Mouse (Mus musculus): ENCODE data around the gene Cldn22. TPM values are rescaled to one million over a fixed set of nuclear protein-coding genes. Genes with fewer than 3 reads are reported as not detected.

Cldn22 gene
- polyA plus RNA-seq, 1 experiment from 2014 or later, result not detected

GRCm38 (mm10) chr8:47872361-47873107, 48.3 kb downstream of the Cldn22 start:
- 48% methylated on average over 13 of the region's 13 CpGs for WGBS
- H3K36me3 ChIP-seq (ENCODE audit: control insufficient read depth, insufficient read depth, low read length), result no peaks in the 10 kb centered on the region
- no peaks in the 10 kb centered on the region for H3K27me3 ChIP-seq (ENCODE audit: control insufficient read depth, insufficient read depth, low read length)
- ATAC-seq (ENCODE audit: low read depth), result peak; percentile 87
- no peaks in the 10 kb centered on the region for H3K4me1 ChIP-seq (ENCODE audit: control insufficient read depth, insufficient read depth, low read length)
- H3K4me2 ChIP-seq (ENCODE audit: low read depth, low read length), result no peak overlapping the region
- no peaks in the 10 kb centered on the region for H3K9me3 ChIP-seq (ENCODE audit: control insufficient read depth, low read length)
- H3K9ac ChIP-seq (replicated peaks; ENCODE audit: low read depth, low read length), result no peak overlapping the region
- no peak overlapping the region for H3K27ac ChIP-seq (ENCODE audit: low read depth, low read length)
- H3K4me3 ChIP-seq (ENCODE audit: low read depth, low read length), result no peak overlapping the region

GRCm38 (mm10) chr8:47874497-47875178, 50.4 kb downstream of the Cldn22 start:
- 65% methylated on average over 13 of the region's 13 CpGs for WGBS
- no peaks in the 10 kb centered on the region for H3K4me1 ChIP-seq (ENCODE audit: control insufficient read depth, insufficient read depth, low read length)
- no peak overlapping the region for H3K4me3 ChIP-seq (ENCODE audit: low read depth, low read length)
- H3K9me3 ChIP-seq (ENCODE audit: control insufficient read depth, low read length), result no peaks in the 10 kb centered on the region
- H3K36me3 ChIP-seq (ENCODE audit: control insufficient read depth, insufficient read depth, low read length), result no peaks in the 10 kb centered on the region
- H3K9ac ChIP-seq (replicated peaks; ENCODE audit: low read depth, low read length), result no peak overlapping the region
- no peak for ATAC-seq (ENCODE audit: low read depth)
- no peak overlapping the region for H3K4me2 ChIP-seq (ENCODE audit: low read depth, low read length)
- H3K27me3 ChIP-seq (ENCODE audit: control insufficient read depth, insufficient read depth, low read length), result no peaks in the 10 kb centered on the region
- no peak overlapping the region for H3K27ac ChIP-seq (ENCODE audit: low read depth, low read length)

Other genes starting within 250 kb of the Cldn22 start
- gene Ing2, start 148.9 kb upstream of the Cldn22 start, polyA plus RNA-seq (2014; fragmentation: Nextera tagmentation; extraction: Ambion mirVana), result 7.3 and 10.3 TPM in 2 replicates
- 33.6 and 35.3 TPM in 2 replicates for gene Cdkn2aip, start 110.5 kb upstream of the Cldn22 start, polyA plus RNA-seq (2014; fragmentation: Nextera tagmentation; extraction: Ambion mirVana)
- gene Cldn24, start 2.3 kb upstream of the Cldn22 start, polyA plus RNA-seq (2014; fragmentation: Nextera tagmentation; extraction: Ambion mirVana), result not detected in 2 replicates
- 5.6 and 6.9 TPM in 2 replicates for gene Wwc2, start 166.4 kb downstream of the Cldn22 start, polyA plus RNA-seq (2014; fragmentation: Nextera tagmentation; extraction: Ambion mirVana)